Mouse (Mus musculus): ENCODE data around the gene Cd300a.

GRCm38 (mm10) chr11:114923961-114924360, 34.1 kb downstream of the Cd300a start:
- TF ChIP-seq CTCF (IDR thresholded peaks at IDR 0.05; ENCODE audit: borderline replicate concordance, insufficient read depth, low read depth, low read length) (peak; percentile 6; the same call in 1 of the 2 replicates), POLR2A (IDR thresholded peaks at IDR 0.05; ENCODE audit: borderline replicate concordance, insufficient read depth, low read length) (no peak)
